Mouse (Mus musculus): ENCODE measurements around the gene 1600002K03Rik.
"Not testable (repeated sequence)": the region's sequence is repeated elsewhere in the genome, so short reads cannot be mapped to it uniquely, and the experiment has no call there.

1600002K03Rik gene

GRCm38 (mm10) chr10:80154384-80154783 lies 18.4 kb upstream of the 1600002K03Rik start:
- no peak for DNase-seq (ENCODE audit: low spot score)

- no peak for DNase-seq (ENCODE audit: low spot score)
These were observed 17.5 kb upstream of the 1600002K03Rik start for GRCm38 (mm10) chr10:80155277-80155676.

GRCm38 (mm10) chr10:80156002-80156751 lies 16.6 kb upstream of the 1600002K03Rik start:
- no peak for DNase-seq (ENCODE audit: low spot score)

GRCm38 (mm10) chr10:80156752-80157053 lies 16.0 kb upstream of the 1600002K03Rik start:
- DNase-seq (ENCODE audit: low spot score) = no peak

- no peak for DNase-seq (ENCODE audit: low spot score)
These were observed 15.4 kb upstream of the 1600002K03Rik start for GRCm38 (mm10) chr10:80157141-80157929.

GRCm38 (mm10) chr10:80158307-80158986 lies 14.3 kb upstream of the 1600002K03Rik start:
- DNase-seq (ENCODE audit: low spot score) = no peak

- no peak for DNase-seq (ENCODE audit: low spot score)
These were observed 13.7 kb upstream of the 1600002K03Rik start for GRCm38 (mm10) chr10:80159021-80159560.

GRCm38 (mm10) chr10:80159561-80160454 lies 12.9 kb upstream of the 1600002K03Rik start:
- peak; percentile 99 for DNase-seq (ENCODE audit: low spot score)

GRCm38 (mm10) chr10:80160455-80161371 lies 12.0 kb upstream of the 1600002K03Rik start:
- peak; percentile 76 for DNase-seq (ENCODE audit: low spot score)

GRCm38 (mm10) chr10:80161522-80162242 lies 11.1 kb upstream of the 1600002K03Rik start:
- peak; percentile 56 for DNase-seq (ENCODE audit: low spot score)

GRCm38 (mm10) chr10:80162243-80162608 lies 10.5 kb upstream of the 1600002K03Rik start:
- no peak for DNase-seq (ENCODE audit: low spot score)

GRCm38 (mm10) chr10:80162716-80163299 lies 9.9 kb upstream of the 1600002K03Rik start:
- no peak for DNase-seq (ENCODE audit: low spot score)

GRCm38 (mm10) chr10:80163721-80164120 lies 9.0 kb upstream of the 1600002K03Rik start:
- no peak for DNase-seq (ENCODE audit: low spot score)

- no peak for DNase-seq (ENCODE audit: low spot score)
These were observed 8.4 kb upstream of the 1600002K03Rik start for GRCm38 (mm10) chr10:80164161-80164997.

- peak; percentile 99 for DNase-seq (ENCODE audit: low spot score)
These were observed 7.8 kb upstream of the 1600002K03Rik start for GRCm38 (mm10) chr10:80164998-80165344.

GRCm38 (mm10) chr10:80165392-80166128 lies 7.2 kb upstream of the 1600002K03Rik start, which contains the start of gene Cirbp:
Gene Cirbp (plus strand): TSS chr10:80165985.
- peak; percentile 71 for DNase-seq (ENCODE audit: low spot score)

- DNase-seq (ENCODE audit: low spot score) = not testable (repeated sequence)
These were observed 6.6 kb upstream of the 1600002K03Rik start for GRCm38 (mm10) chr10:80166136-80166535.
